Mouse (Mus musculus): ENCODE measurements around the gene Fastk.

- no peak for TF ChIP-seq CTCF (IDR thresholded peaks at IDR 0.05; ENCODE audit: low read depth)
- no peak for TF ChIP-seq EP300 (IDR thresholded peaks at IDR 0.05; ENCODE audit: low read depth)
Observed at GRCm38 (mm10) chr5:24426556-24427284, 18.4 kb downstream of the Fastk start.

Measured in heart, postnatal 0 days (tissue).